Mouse (Mus musculus): ENCODE measurements around the gene Tpk1.

GRCm38 (mm10) chr6:43528996-43529395 lies 137.1 kb downstream of the Tpk1 start:
- TF ChIP-seq CTCF (IDR thresholded peaks at IDR 0.05; ENCODE audit: borderline replicate concordance, extremely low read depth, insufficient read depth, insufficient read length) (no peak), POLR2A (IDR thresholded peaks at IDR 0.05; ENCODE audit: borderline replicate concordance, extremely low read depth, insufficient read depth, insufficient read length, poor library complexity, severe bottlenecking) (no peak)

All from brain, embryonic 14.5 days (tissue).